Mouse (Mus musculus) megakaryocyte progenitor cell, adult 5-6 weeks (primary cell): Measurements from ENCODE around the gene Enox1. TPM values are rescaled to one million over a fixed set of nuclear protein-coding genes. Genes with fewer than 3 reads are reported as not detected.
A peak's percentile ranks its signal among the peaks of the same experiment; 100 is the strongest.

Experiments
- ATAC-seq: replicated peaks from 2 replicates; pipeline ENCODE4 v1.8.0; 2016; ENCODE audit warnings: mild to moderate bottlenecking, moderate TSS enrichment, inconsistent platforms; ENCODE audit not compliant: poor library complexity
- total RNA-seq, 2 experiments: library from RNA; stranded (forward) in 1 of 2; stranded (reverse) in 1 of 2; fragments of 157-497, 149-512 nt in 1 of 2; fragments of 200-1000 nt in 1 of 2; gene quantifications; 2 replicates each; pipeline versions ENCODE4 v1.2.3 to v1.2.4; 2015 to 2017

The Enox1 gene
- total RNA-seq, 2 experiments from 2014 or later: not detected

DNA sequence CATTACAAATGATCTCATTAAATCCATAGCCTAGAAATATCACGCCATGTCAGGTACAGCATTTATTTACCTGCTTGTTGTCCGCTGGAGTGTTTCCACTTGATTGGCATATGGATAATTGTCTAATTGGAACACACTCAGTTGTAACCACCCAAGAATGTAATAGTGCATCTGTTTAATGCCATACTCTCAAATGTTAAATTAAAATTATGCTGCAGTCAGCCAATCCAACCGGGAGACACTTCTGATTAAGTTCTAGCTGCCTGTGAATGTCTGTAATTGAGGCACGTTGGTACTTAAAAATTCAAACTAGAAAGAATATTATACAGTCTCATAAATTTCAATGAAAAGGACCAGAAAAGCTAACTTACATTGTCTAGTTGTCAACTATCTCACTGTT is 502.2 kb downstream of the Enox1 start:
- ATAC-seq: no peak

DNA sequence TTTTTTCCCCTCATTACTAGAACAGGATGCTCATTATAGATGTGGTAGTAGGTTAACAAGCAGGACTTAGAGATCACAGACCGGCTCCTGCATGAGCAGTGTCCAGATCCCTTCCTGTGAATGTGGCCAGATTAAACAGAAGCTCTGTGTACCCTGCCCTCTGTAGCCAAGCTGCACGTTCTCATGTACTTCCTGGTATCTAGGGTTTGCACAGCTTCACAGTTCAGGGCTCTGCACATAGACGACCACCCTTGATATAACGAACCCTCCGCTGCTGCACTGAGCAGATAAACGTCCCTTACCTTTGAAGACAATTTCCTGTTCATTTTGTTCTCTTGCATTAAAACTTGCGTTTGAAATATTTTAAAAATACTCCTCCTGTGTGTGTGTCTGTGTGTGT is 505.7 kb downstream of the Enox1 start:
- ATAC-seq: peak; percentile 68

GRCm38 (mm10) chr14:77662994-77663393 is 506.4 kb downstream of the Enox1 start:
- no peak for ATAC-seq

DNA sequence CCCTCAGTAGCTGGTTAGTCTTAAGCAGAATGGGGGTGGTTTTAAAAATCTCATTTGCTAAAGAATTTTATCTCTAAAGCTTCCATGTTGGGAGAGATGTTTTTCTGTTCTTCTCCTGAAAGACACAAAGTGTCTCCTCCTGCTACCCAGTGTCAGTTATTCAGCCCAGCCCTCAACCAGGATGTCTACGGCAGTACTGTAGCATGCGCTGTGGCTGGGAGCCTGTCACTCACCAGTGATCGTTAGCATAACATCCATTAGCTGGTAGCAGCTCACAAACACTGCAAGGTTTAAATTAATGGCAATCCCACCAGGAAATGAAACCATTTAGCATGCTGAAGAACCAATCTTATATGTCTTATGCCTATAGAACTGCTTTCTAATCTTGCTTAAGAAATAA is 511.5 kb downstream of the Enox1 start:
- no peak for ATAC-seq

DNA sequence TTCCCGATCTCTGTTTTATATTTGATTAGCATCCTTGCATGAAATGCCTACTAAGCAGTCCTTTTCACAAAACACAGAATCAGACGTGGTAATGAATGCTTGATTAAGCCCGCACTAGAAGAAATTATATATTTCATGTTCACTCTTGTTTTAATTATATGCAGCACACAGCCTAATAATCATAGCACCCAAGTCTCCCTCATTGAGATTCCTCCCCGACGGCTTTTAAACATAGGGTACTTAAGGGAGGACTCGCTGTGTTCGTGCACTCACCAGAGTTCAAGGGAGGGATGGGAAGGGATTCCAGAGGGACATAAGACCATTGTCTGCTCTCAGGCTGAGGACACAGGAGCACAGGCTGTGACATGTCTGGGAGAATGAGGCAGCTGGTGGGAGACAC is 512.9 kb downstream of the Enox1 start:
- no peak for ATAC-seq

GRCm38 (mm10) chr14:77670945-77671344 is 514.4 kb downstream of the Enox1 start:
- peak; percentile 97 for ATAC-seq

GRCm38 (mm10) chr14:77671961-77672360 is 515.4 kb downstream of the Enox1 start:
- no peak for ATAC-seq

GRCm38 (mm10) chr14:77673138-77673537 is 516.6 kb downstream of the Enox1 start:
- no peak for ATAC-seq

- no peak for ATAC-seq
Observed at GRCm38 (mm10) chr14:77677951-77678350, 521.4 kb downstream of the Enox1 start.

- no peak for ATAC-seq
Observed at GRCm38 (mm10) chr14:77679877-77680276, 523.3 kb downstream of the Enox1 start.

DNA sequence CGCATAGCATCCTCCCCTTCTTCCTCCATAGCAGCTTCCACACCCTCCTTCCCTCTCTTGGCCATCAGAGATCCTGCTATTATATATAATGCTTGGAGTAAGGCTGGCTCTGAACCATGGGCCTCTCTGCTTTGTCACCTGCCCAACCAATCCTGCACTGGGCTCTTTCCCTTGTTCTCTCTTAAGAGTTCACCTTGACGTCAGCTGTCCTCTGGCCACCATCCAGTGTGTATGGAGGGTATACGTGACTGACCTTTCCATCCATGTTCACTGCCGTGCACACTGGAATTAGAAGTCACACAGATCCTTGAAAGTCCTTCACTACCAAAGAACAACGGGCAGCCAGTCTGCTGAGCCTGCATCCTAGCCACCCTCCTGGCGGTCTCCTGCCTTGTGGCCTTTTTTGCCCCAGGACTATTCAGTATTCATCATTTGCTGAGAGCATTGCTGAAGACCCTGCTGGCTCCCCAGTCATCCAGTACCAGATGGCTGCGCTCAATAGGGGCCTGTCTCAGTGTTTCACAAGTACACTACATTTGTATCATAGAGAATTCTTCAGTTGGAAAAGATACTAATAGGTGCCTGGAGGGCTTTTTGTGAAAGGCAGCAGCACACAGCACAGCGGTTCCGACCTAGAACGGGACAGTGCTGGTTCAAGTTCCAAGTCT is 526.5 kb downstream of the Enox1 start:
- no peak for ATAC-seq

GRCm38 (mm10) chr14:77689816-77690215 is 533.3 kb downstream of the Enox1 start:
- ATAC-seq: no peak

GRCm38 (mm10) chr14:77705006-77705405 is 548.4 kb downstream of the Enox1 start:
- ATAC-seq: no peak

GRCm38 (mm10) chr14:77706511-77707246 is 550.1 kb downstream of the Enox1 start:
- no peak for ATAC-seq

DNA sequence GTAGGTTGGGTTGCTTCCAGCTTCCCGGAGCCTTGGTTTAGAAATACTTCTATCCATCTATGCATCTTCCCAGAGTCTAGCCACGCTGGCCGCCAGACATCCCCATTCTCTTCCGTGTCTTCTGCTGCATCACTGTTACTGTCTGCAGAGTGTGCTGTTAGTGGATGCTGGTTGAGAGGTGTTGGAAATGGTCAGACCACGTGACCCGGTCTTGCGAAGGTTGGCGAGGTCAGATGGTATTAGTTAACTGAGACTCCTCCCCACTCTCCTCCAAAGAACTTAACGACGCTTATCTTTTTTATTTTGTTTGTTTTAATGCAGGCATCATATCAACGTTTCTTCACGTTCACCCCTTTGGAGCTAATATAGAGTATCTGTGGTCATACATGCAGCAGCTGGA is 550.7 kb downstream of the Enox1 start:
- no peak for ATAC-seq

- no peak for ATAC-seq
Observed at GRCm38 (mm10) chr14:77708354-77709150, 552.0 kb downstream of the Enox1 start.

DNA sequence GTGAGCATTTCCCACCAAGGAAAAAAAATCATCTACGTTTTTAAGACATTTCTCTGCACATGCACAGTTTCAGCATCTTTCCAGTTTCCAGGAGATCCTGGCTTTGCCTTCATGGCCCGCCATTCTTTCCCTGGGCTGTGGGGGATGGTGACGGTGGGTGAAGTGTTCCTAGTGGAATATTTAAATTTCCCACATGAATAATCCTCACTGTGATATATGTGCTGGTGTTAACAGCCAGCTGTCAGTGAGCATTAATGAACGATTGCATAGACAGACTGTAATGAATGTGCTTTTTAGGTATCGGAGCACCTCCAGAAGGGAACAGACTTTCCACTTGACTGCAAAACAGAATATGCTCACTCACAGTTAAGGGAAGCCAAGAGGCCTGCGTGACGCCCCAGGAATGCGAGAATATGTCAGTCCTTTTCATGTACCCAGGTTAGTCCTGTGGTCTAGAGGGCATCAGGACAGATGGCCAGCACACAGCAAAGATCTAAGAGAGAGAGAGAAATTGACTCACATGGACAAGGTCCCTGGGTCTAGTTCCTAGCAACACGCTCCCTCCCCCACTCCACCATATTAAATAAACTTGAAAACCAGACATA is 558.5 kb downstream of the Enox1 start:
- no peak for ATAC-seq

DNA sequence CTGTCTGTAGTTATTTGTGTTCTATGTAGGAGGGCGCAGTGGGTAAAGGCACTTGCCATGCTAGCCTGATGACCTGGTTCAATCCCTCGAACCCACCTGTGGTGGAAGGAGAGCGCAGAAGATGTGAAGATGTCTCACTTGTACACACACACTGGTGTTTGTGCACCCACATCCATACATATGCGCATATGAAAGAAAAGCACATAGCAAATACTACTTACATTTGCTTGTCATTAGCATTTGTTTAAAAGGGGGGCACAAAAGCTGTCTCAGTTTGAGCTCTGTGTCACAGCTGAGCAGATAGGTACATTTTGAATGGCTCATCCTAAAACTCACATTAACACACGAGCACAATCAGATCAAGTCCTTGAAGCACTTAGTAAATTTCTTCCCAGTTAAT is 560.4 kb downstream of the Enox1 start:
- no peak for ATAC-seq

- ATAC-seq: no peak
Observed at GRCm38 (mm10) chr14:77718814-77719213, 562.3 kb downstream of the Enox1 start.

DNA sequence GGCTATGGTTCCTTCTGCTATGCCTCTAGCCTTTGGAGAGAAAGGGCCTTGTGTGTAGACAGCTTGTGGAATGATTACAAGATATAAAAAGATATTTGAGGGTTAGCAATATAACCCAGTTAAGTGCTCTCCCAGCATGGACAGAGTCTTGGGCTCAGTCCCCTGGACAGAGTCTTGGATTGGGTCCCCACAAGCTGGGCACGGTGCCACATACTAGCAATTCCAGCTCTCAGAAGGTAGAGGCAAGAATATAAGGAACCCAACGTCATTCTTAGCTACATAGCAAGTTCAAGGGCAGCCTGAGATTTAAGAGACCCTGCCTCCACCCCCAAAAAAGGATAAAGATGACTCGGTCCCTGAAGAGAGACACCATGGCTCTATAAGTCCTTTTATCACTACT is 581.5 kb downstream of the Enox1 start:
- no peak for ATAC-seq

DNA sequence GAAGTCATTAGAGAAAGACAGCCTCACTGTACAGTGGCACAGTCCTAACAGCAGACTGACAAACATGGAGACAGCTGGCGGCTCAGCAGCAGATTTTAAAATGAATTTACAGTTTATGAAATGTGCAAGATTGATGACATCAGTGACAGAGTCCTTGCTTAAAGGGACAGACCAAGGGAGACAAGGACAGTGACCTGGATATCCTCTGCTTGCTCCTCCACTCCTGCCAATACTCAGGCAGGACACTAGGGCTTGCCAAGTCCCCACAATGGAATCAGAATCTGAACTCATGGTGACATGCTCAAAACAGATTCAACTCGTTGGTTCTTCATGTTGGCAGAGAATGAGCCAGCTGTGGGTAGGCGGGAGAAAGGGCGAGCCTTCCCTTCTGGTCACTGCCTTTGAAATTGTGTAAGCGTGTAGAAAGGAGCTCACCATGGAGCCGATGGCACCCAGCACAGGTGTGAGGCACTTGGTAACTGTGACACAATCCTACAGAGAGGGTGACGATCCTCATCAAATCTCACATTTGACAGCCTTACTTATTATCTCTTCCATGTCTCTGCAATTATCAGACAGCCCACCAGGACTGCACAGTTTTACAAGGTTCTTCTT is 582.3 kb downstream of the Enox1 start:
- no peak for ATAC-seq
